Mouse (Mus musculus) CH12.LX (cell line): ENCODE data around the gene Plppr5. TPM values are rescaled to one million over a fixed set of nuclear protein-coding genes. Genes with fewer than 3 reads are reported as not detected.
A peak's percentile ranks its signal among the peaks of the same experiment; 100 is the strongest.

Experiments used
- DNase-seq: peaks from one replicate; pipeline ENCODE4 v3.0.0-alpha.2; 2013; ENCODE audit errors: extremely low read depth
- H3K27ac ChIP-seq: 2 replicates; pipeline ENCODE4 v1.5.1; 2012; ENCODE audit warnings: low read depth, mild to moderate bottlenecking, control low read depth, moderate library complexity; ENCODE audit not compliant: insufficient read depth
- H3K27me3 ChIP-seq: replicated peaks from 2 replicates; pipeline ENCODE3; 2012; ENCODE audit warnings: inconsistent platforms
- H3K36me3 ChIP-seq, 2 experiments: replicated peaks in 1 of 2; 2 replicates each; pipeline versions ENCODE3 to v1.6.1; 2012; ENCODE audit warnings: inconsistent platforms in 1 of 2, low read length in 1 of 2, mild to moderate bottlenecking in 1 of 2, mixed read lengths in 1 of 2, moderate library complexity in 1 of 2; ENCODE audit not compliant: control insufficient read depth in 1 of 2, insufficient read depth in 1 of 2
- H3K4me1 ChIP-seq, 2 experiments: 2 replicates each; pipeline ENCODE4 v1.6.1; 2012; ENCODE audit warnings: inconsistent platforms in 1 of 2, moderate library complexity in 1 of 2; ENCODE audit not compliant: insufficient read depth in 2 of 2, control insufficient read depth in 1 of 2
- H3K4me2 ChIP-seq: 2 replicates; pipeline ENCODE4 v1.6.1; 2012; ENCODE audit warnings: low read depth, mild to moderate bottlenecking, control low read depth; ENCODE audit not compliant: poor library complexity, insufficient read depth, severe bottlenecking
- H3K4me3 ChIP-seq, 3 experiments: fragments of 150-350 bp in 1 of 3; sonication (generic) in 1 of 3; replicated peaks in 1 of 3; 2 replicates each; pipeline versions ENCODE3 to v1.5.1; 2011 to 2012; ENCODE audit warnings: low read depth in 2 of 3, low read length in 2 of 3, mild to moderate bottlenecking in 2 of 3, moderate library complexity in 2 of 3, control low read depth in 1 of 3, improper control_type of control experiment in 1 of 3, inconsistent platforms in 1 of 3, mixed read lengths in 1 of 3; ENCODE audit not compliant: poor library complexity in 1 of 3
- H3K79me2 ChIP-seq: replicated peaks from 2 replicates; pipeline ENCODE4 v1.6.1; 2012; ENCODE audit warnings: mild to moderate bottlenecking, moderate library complexity; ENCODE audit not compliant: control insufficient read depth, poor library complexity, insufficient read depth, severe bottlenecking; ENCODE audit errors: extremely low read depth
- H3K9ac ChIP-seq: 2 replicates; pipeline ENCODE4 v1.6.1; 2012; ENCODE audit warnings: low read depth, mild to moderate bottlenecking, control low read depth, moderate library complexity; ENCODE audit not compliant: insufficient read depth
- H3K9me3 ChIP-seq: replicated peaks from 2 replicates; pipeline ENCODE3; 2012; ENCODE audit warnings: low read length, inconsistent platforms, mixed read lengths
- BHLHE40 ChIP-seq: IDR thresholded peaks from 2 replicates; pipeline ENCODE4 v1.6.1; 2011; ENCODE audit warnings: mild to moderate bottlenecking, low read depth, low read length, improper control_type of control experiment
- CHD1 ChIP-seq: IDR thresholded peaks from 2 replicates; pipeline ENCODE4 v1.6.1; 2012; ENCODE audit warnings: low read depth, low read length, improper control_type of control experiment, inconsistent platforms
- CHD2 ChIP-seq: IDR thresholded peaks from 2 replicates; pipeline ENCODE4 v1.6.1; 2011; ENCODE audit warnings: low read length, improper control_type of control experiment
- CTCF ChIP-seq, 2 experiments: IDR thresholded peaks in 1 of 2; conservative IDR thresholded peaks in 1 of 2; 2 replicates each; pipeline ENCODE4 v1.5.1; 2011 to 2012; ENCODE audit warnings: low read depth in 2 of 2, low read length in 2 of 2, improper control_type of control experiment in 1 of 2, inconsistent platforms in 1 of 2, mild to moderate bottlenecking in 1 of 2, moderate library complexity in 1 of 2
- E2F4 ChIP-seq: IDR thresholded peaks from 2 replicates; pipeline ENCODE4 v1.6.1; 2011; ENCODE audit warnings: low read depth, low read length, improper control_type of control experiment; ENCODE audit not compliant: insufficient replicate concordance
- ELF1 ChIP-seq: IDR thresholded peaks from 2 replicates; pipeline ENCODE4 v1.6.1; 2014; ENCODE audit warnings: low read depth, mild to moderate bottlenecking, inconsistent platforms, low read length, improper control_type of control experiment
- EP300 ChIP-seq: IDR thresholded peaks from 2 replicates; pipeline ENCODE4 v1.6.1; 2011; ENCODE audit warnings: low read length, improper control_type of control experiment
- ETS1 ChIP-seq: conservative IDR thresholded peaks from 2 replicates; pipeline ENCODE4 v1.6.1; 2012; ENCODE audit warnings: low read depth, mild to moderate bottlenecking, inconsistent platforms, low read length, improper control_type of control experiment, moderate library complexity
- GABPA ChIP-seq: IDR thresholded peaks from 2 replicates; pipeline ENCODE4 v1.6.1; 2012; ENCODE audit warnings: low read depth, low read length, improper control_type of control experiment, inconsistent platforms; ENCODE audit not compliant: insufficient replicate concordance
- HCFC1 ChIP-seq: IDR thresholded peaks from 2 replicates; pipeline ENCODE4 v1.6.1; 2012; ENCODE audit warnings: low read depth, mild to moderate bottlenecking, inconsistent platforms, low read length, improper control_type of control experiment
- IRF4 ChIP-seq: IDR thresholded peaks from 2 replicates; pipeline ENCODE4 v1.6.1; 2014; ENCODE audit warnings: low read depth, mild to moderate bottlenecking, inconsistent platforms, low read length, improper control_type of control experiment
- JUN ChIP-seq: IDR thresholded peaks from 2 replicates; pipeline ENCODE4 v1.6.1; 2011; ENCODE audit warnings: low read depth, mild to moderate bottlenecking, low read length, improper control_type of control experiment, moderate library complexity; ENCODE audit not compliant: insufficient read depth
- JUND ChIP-seq: conservative IDR thresholded peaks from 2 replicates; pipeline ENCODE4 v1.6.1; 2011; ENCODE audit warnings: low read depth, low read length, improper control_type of control experiment
- MAX ChIP-seq: IDR thresholded peaks from 2 replicates; pipeline ENCODE4 v1.6.1; 2011; ENCODE audit warnings: low read length, improper control_type of control experiment
- MAZ ChIP-seq: IDR thresholded peaks from 2 replicates; pipeline ENCODE4 v1.6.1; 2012; ENCODE audit warnings: low read depth, mild to moderate bottlenecking, inconsistent platforms, low read length, improper control_type of control experiment, moderate library complexity
- MEF2A ChIP-seq: IDR thresholded peaks from 2 replicates; pipeline ENCODE4 v1.6.1; 2014; ENCODE audit warnings: low read depth, mild to moderate bottlenecking, inconsistent platforms, low read length, improper control_type of control experiment, borderline replicate concordance
- NELFE ChIP-seq: IDR thresholded peaks from 2 replicates; pipeline ENCODE4 v1.6.1; 2011; ENCODE audit warnings: low read depth, low read length, improper control_type of control experiment
- NRF1 ChIP-seq: IDR thresholded peaks from 2 replicates; pipeline ENCODE4 v1.6.1; 2014; ENCODE audit warnings: low read depth, mild to moderate bottlenecking, inconsistent platforms, low read length, improper control_type of control experiment, moderate library complexity
- POLR2A ChIP-seq: IDR thresholded peaks from 2 replicates; pipeline ENCODE4 v1.6.1; 2011; ENCODE audit warnings: low read depth, mild to moderate bottlenecking, improper control_type of control experiment, low read length
- POLR2AphosphoS2 ChIP-seq: IDR thresholded peaks from 2 replicates; pipeline ENCODE4 v1.6.1; 2011; ENCODE audit warnings: low read depth, low read length, improper control_type of control experiment
- RAD21 ChIP-seq: IDR thresholded peaks from 2 replicates; pipeline ENCODE4 v1.6.1; 2011; ENCODE audit warnings: low read depth, mild to moderate bottlenecking, low read length, improper control_type of control experiment, moderate library complexity
- RCOR1 ChIP-seq: conservative IDR thresholded peaks from 2 replicates; pipeline ENCODE4 v1.6.1; 2012; ENCODE audit warnings: low read depth, mild to moderate bottlenecking, inconsistent platforms, low read length, improper control_type of control experiment
- SIN3A ChIP-seq: IDR thresholded peaks from 2 replicates; pipeline ENCODE4 v1.6.1; 2012; ENCODE audit warnings: low read length, improper control_type of control experiment, inconsistent platforms
- TBP ChIP-seq: conservative IDR thresholded peaks from 2 replicates; pipeline ENCODE4 v1.6.1; 2011; ENCODE audit warnings: low read depth, low read length, improper control_type of control experiment
- UBTF ChIP-seq: IDR thresholded peaks from 2 replicates; pipeline ENCODE4 v1.6.1; 2012; ENCODE audit warnings: low read depth, mild to moderate bottlenecking, inconsistent platforms, low read length, improper control_type of control experiment, moderate library complexity
- USF1 ChIP-seq: IDR thresholded peaks from 2 replicates; pipeline ENCODE4 v1.6.1; 2014; ENCODE audit warnings: low read depth, mild to moderate bottlenecking, inconsistent platforms, low read length, improper control_type of control experiment
- ZC3H11A ChIP-seq: IDR thresholded peaks from 2 replicates; pipeline ENCODE4 v1.6.1; 2012; ENCODE audit warnings: low read depth, mild to moderate bottlenecking, inconsistent platforms, low read length, improper control_type of control experiment
- ZMIZ1 ChIP-seq: IDR thresholded peaks from 2 replicates; pipeline ENCODE4 v1.6.1; 2012; ENCODE audit warnings: low read depth, mild to moderate bottlenecking, inconsistent platforms, low read length, improper control_type of control experiment
- ZNF384 ChIP-seq: IDR thresholded peaks from 2 replicates; pipeline ENCODE4 v1.6.1; 2012; ENCODE audit warnings: low read depth, low read length, improper control_type of control experiment, inconsistent platforms
- dilution Hi-C: fragments of 300-500 bp; cut with MboI; formaldehyde crosslinking; loops from 2 replicates; pipeline ENCODE4 v1.14.3; 2020; ENCODE audit warnings: low sequenced_read_pairs; ENCODE audit not compliant: extremely low pct_unique_long_range_greater_than_20kb, extremely low pct_ligation_motif_present
- in situ Hi-C: fragments of 300-500 bp; cut with MboI; formaldehyde crosslinking; loops from 3 replicates; pipeline ENCODE4 v1.14.3; 2019; ENCODE audit warnings: low sequenced_read_pairs, low pct_ligation_motif_present, low pct_unique_long_range_greater_than_20kb, mixed read lengths
- polyA plus RNA-seq: library from polyadenylated mRNA; unstranded; fragments of >175 nt; gene quantifications from 2 replicates; pipeline ENCODE4 v1.2.1, GENCODE M21; 2012; ENCODE audit warnings: low read depth; ENCODE audit not compliant: insufficient read length
- total RNA-seq, 2 experiments: library from RNA; depleted of rRNA; stranded (reverse); fragments of 300-350 nt in 1 of 2; fragments of >200 nt in 1 of 2; gene quantifications; 2 replicates each; pipeline ENCODE4 v1.2.3; 2012 to 2014

Gene Plppr5
- total and polyA plus RNA-seq, 3 experiments, result not detected

- H3K9me3 ChIP-seq, result no peaks in the 10 kb centered on the region
- H3K79me2 ChIP-seq, result no peaks in the 10 kb centered on the region
- H3K4me1 ChIP-seq, result peaks cover 2 to 5% of the 10 kb centered on the region in 2 experiments; a peak in 1 of 4 replicates
- dilution Hi-C loops (no loop called here), in situ Hi-C loops (no loop called here)
- H3K27me3 ChIP-seq, result no peaks in the 10 kb centered on the region
- H3K36me3 ChIP-seq, result no peaks in the 10 kb centered on the region
- H3K4me3 ChIP-seq, result peak overlapping the region in 2 of 3 experiments; percentile 42 to 64
- H3K27ac ChIP-seq, result no peak overlapping the region
- TF ChIP-seq BHLHE40, result peak; percentile 84
- TF ChIP-seq ELF1, result peak; percentile 53
- no peak for TF ChIP-seq EP300
- no peak for TF ChIP-seq ETS1
- TF ChIP-seq USF1, result peak; percentile 48
- peak; percentile 54 for TF ChIP-seq JUN
- no peak for TF ChIP-seq POLR2AphosphoS2
- TF ChIP-seq SIN3A, result no peak
- TF ChIP-seq POLR2A, result no peak
- TF ChIP-seq ZC3H11A, result no peak
- TF ChIP-seq NRF1, result no peak
- no peak for TF ChIP-seq IRF4
- no peak for TF ChIP-seq MAZ
- TF ChIP-seq RCOR1, result no peak
- TF ChIP-seq ZNF384, result no peak
- peak; percentile 56 for TF ChIP-seq HCFC1
- peak; percentile 81 for TF ChIP-seq JUND
- no peak for TF ChIP-seq CHD2
- TF ChIP-seq E2F4, result no peak
- no peak for TF ChIP-seq GABPA
- no peak for TF ChIP-seq MEF2A
- TF ChIP-seq NELFE, result no peak
- H3K4me2 ChIP-seq, result peak overlapping the region; percentile 67; the same call in 1 of the 2 replicates
- peak overlapping the region; percentile 78 for H3K9ac ChIP-seq
- DNase-seq, result peak; percentile 0
These were observed 121.7 kb downstream of the Plppr5 start for GRCm38 (mm10) chr3:117696350-117696749.

DNA sequence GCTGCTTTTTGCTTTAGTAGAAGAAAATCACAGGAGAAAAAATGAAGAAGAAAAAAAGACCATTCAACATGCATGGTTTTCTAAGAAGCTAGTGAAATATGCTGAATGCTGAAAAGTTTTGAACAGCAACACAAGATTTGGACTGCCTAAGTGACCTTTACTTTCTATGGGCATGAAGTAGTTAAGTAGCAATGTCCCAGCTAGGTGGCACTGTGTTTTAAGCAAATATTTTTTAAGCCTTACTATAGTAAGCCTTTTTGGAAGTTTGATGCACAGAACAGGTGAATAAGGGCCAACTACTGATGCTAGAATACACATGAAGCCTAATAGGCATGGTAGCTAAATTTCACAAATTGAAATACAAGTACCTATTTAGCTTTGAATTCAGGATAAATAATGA, 134.2 kb downstream of the Plppr5 start:
- dilution Hi-C loops, result no loop called here
- TF ChIP-seq CHD1, result no peak
- no peak for TF ChIP-seq TBP
- no peak for TF ChIP-seq HCFC1
- no peak for TF ChIP-seq ZMIZ1
- peak in 1 of 2 experiments; percentile 41; a peak in 2 of 4 replicates for TF ChIP-seq CTCF (conservative IDR thresholded peaks at IDR 0.05 in 1 of 2, IDR thresholded peaks at IDR 0.05 in 1 of 2; ENCODE audit: low read depth in 2 of 2, low read length in 2 of 2)
- no peak for TF ChIP-seq EP300
- no peak for TF ChIP-seq MAX
- TF ChIP-seq IRF4, result no peak
- peak; percentile 32 for TF ChIP-seq RAD21
- no peak for TF ChIP-seq UBTF
- in situ Hi-C loops, result no loop called here

More for the DNA sequence above, 134.2 kb downstream of the Plppr5 start:
- no peak for DNase-seq
- H3K4me1 ChIP-seq, result no peaks in the 10 kb centered on the region
- no peak overlapping the region for H3K4me2 ChIP-seq
- H3K79me2 ChIP-seq, result no peaks in the 10 kb centered on the region
- H3K36me3 ChIP-seq, result no peaks in the 10 kb centered on the region
- no peak overlapping the region for H3K4me3 ChIP-seq
- no peaks in the 10 kb centered on the region for H3K9me3 ChIP-seq
- no peak overlapping the region for H3K9ac ChIP-seq
- no peak overlapping the region for H3K27ac ChIP-seq
- no peaks in the 10 kb centered on the region for H3K27me3 ChIP-seq
